Mouse (Mus musculus) forebrain, embryonic 16.5 days (tissue): Measurements from ENCODE around the gene Cd9. TPM values are rescaled to one million over a fixed set of nuclear protein-coding genes. Genes with fewer than 3 reads are reported as not detected.

ENCODE experiments used
- ATAC-seq: fragments of 200-750 bp; cut with Nextera tagmentation; 2 replicates; pipeline ENCODE4 v1.8.0; 2017; ENCODE audit warnings: mild to moderate bottlenecking, moderate library complexity
- H3K27ac ChIP-seq: fragments of 300-500 bp; sonication (generic); 2 replicates; pipeline ENCODE4 v1.5.1; 2014; ENCODE audit warnings: low read length, control low read depth
- H3K27me3 ChIP-seq: fragments of 300-500 bp; sonication (generic); replicated peaks from 2 replicates; pipeline ENCODE4 v1.6.1; 2014; ENCODE audit warnings: low read length; ENCODE audit not compliant: control insufficient read depth, insufficient read depth
- H3K36me3 ChIP-seq: fragments of 300-500 bp; sonication (generic); 2 replicates; pipeline ENCODE4 v1.6.1; 2014; ENCODE audit not compliant: control insufficient read depth, insufficient read depth
- H3K4me1 ChIP-seq: fragments of 300-500 bp; sonication (generic); replicated peaks from 2 replicates; pipeline ENCODE4 v1.6.1; 2014; ENCODE audit warnings: low read length; ENCODE audit not compliant: control insufficient read depth, insufficient read depth
- H3K4me2 ChIP-seq: fragments of 300-500 bp; sonication (generic); 2 replicates; pipeline ENCODE4 v1.6.1; 2014; ENCODE audit warnings: mild to moderate bottlenecking, low read length, control low read depth
- H3K4me3 ChIP-seq: fragments of 300-500 bp; sonication (generic); replicated peaks from 2 replicates; pipeline ENCODE4 v1.5.1; 2014; ENCODE audit warnings: mild to moderate bottlenecking, low read length, control low read depth
- H3K9ac ChIP-seq: fragments of 300-500 bp; sonication (generic); replicated peaks from 2 replicates; pipeline ENCODE4 v1.6.1; 2014; ENCODE audit warnings: low read depth, low read length, control low read depth
- H3K9me3 ChIP-seq: fragments of 300-500 bp; sonication (generic); 2 replicates; pipeline ENCODE4 v1.6.1; 2016; ENCODE audit warnings: low read length; ENCODE audit not compliant: control insufficient read depth
- WGBS: fragments of 180-500 bp; shearing (Covaris S2); extraction: QIAGEN DNeasy Blood & Tissue Kit; methylation state at CpG from one replicate; pipeline ENCODE4 v1.1.7; 2014; 5-methylcytosine and 5-hydroxymethylcytosine counted together
- polyA plus RNA-seq: library from polyadenylated mRNA; unstranded; fragments of >200 nt; fragmentation: Nextera tagmentation; extraction: Ambion mirVana; gene quantifications from 2 replicates; pipeline ENCODE4 v1.2.1, GENCODE M21; 2015

Cd9 gene
- polyA plus RNA-seq, 1 experiment from 2014 or later: 78.4 TPM

GRCm38 (mm10) chr6:125528614-125529200, 34.1 kb upstream of the Cd9 start:
- no peaks in the 10 kb centered on the region for H3K9me3 ChIP-seq
- ATAC-seq: no peak
- no peaks in the 10 kb centered on the region for H3K36me3 ChIP-seq
- no peaks in the 10 kb centered on the region for H3K4me1 ChIP-seq
- H3K27me3 ChIP-seq: no peaks in the 10 kb centered on the region
- H3K4me2 ChIP-seq: no peak overlapping the region
- H3K4me3 ChIP-seq: no peak overlapping the region
- WGBS: 90% methylated on average over 9 of the region's 9 CpGs
- H3K9ac ChIP-seq: no peak overlapping the region
- H3K27ac ChIP-seq: no peak overlapping the region

- Histone ChIP-seq H3K36me3 (no peaks in the 10 kb centered on the region), H3K27me3 (no peaks in the 10 kb centered on the region), H3K4me2 (no peak overlapping the region), H3K4me1 (no peaks in the 10 kb centered on the region), H3K4me3 (no peak overlapping the region), H3K9me3 (no peaks in the 10 kb centered on the region), H3K9ac (no peak overlapping the region), H3K27ac (no peak overlapping the region)
- ATAC-seq: no peak
- 65% methylated on average over 3 of the region's 3 CpGs for WGBS
Observed at GRCm38 (mm10) chr6:125526066-125526465, 31.5 kb upstream of the Cd9 start.

GRCm38 (mm10) chr6:125524027-125524426, 29.4 kb upstream of the Cd9 start:
- Histone ChIP-seq H3K4me3 (no peak overlapping the region), H3K4me2 (no peak overlapping the region), H3K27me3 (no peaks in the 10 kb centered on the region), H3K9ac (no peak overlapping the region), H3K4me1 (no peaks in the 10 kb centered on the region), H3K9me3 (no peaks in the 10 kb centered on the region), H3K36me3 (no peaks in the 10 kb centered on the region), H3K27ac (no peak overlapping the region)
- WGBS: 86% methylated on average over 6 of the region's 6 CpGs
- ATAC-seq: no peak

GRCm38 (mm10) chr6:125521558-125522193, 27.1 kb upstream of the Cd9 start:
- Histone ChIP-seq H3K27ac (no peak overlapping the region), H3K9me3 (no peaks in the 10 kb centered on the region), H3K4me2 (no peak overlapping the region), H3K4me3 (no peak overlapping the region), H3K36me3 (no peaks in the 10 kb centered on the region), H3K4me1 (no peaks in the 10 kb centered on the region), H3K27me3 (no peaks in the 10 kb centered on the region), H3K9ac (no peak overlapping the region)
- 64% methylated on average over 5 of the region's 5 CpGs for WGBS
- ATAC-seq: no peak

GRCm38 (mm10) chr6:125515503-125516315, 21.1 kb upstream of the Cd9 start:
- no peaks in the 10 kb centered on the region for H3K9me3 ChIP-seq
- H3K4me2 ChIP-seq: no peak overlapping the region
- H3K9ac ChIP-seq: no peak overlapping the region
- no peak overlapping the region for H3K27ac ChIP-seq
- 86% methylated on average over 11 of the region's 11 CpGs for WGBS
- H3K4me1 ChIP-seq: no peaks in the 10 kb centered on the region
- no peak for ATAC-seq
- H3K4me3 ChIP-seq: no peak overlapping the region
- no peaks in the 10 kb centered on the region for H3K27me3 ChIP-seq
- H3K36me3 ChIP-seq: no peaks in the 10 kb centered on the region

GRCm38 (mm10) chr6:125512950-125513596, 18.5 kb upstream of the Cd9 start:
- no peak for ATAC-seq
- 47% methylated on average over 6 of the region's 6 CpGs for WGBS
- Histone ChIP-seq H3K4me3 (no peak overlapping the region), H3K9ac (no peak overlapping the region), H3K36me3 (no peaks in the 10 kb centered on the region), H3K27me3 (no peaks in the 10 kb centered on the region), H3K9me3 (no peaks in the 10 kb centered on the region), H3K4me2 (no peak overlapping the region), H3K27ac (no peak overlapping the region), H3K4me1 (no peaks in the 10 kb centered on the region)

- WGBS: 86% methylated on average over 7 of the region's 7 CpGs
- no peak overlapping the region for H3K4me2 ChIP-seq
- no peak for ATAC-seq
- H3K27ac ChIP-seq: no peak overlapping the region
- no peak overlapping the region for H3K9ac ChIP-seq
- no peaks in the 10 kb centered on the region for H3K36me3 ChIP-seq
- no peak overlapping the region for H3K4me3 ChIP-seq
- no peaks in the 10 kb centered on the region for H3K27me3 ChIP-seq
- H3K9me3 ChIP-seq: no peaks in the 10 kb centered on the region
- no peaks in the 10 kb centered on the region for H3K4me1 ChIP-seq
Observed at GRCm38 (mm10) chr6:125511196-125511595, 16.6 kb upstream of the Cd9 start.

GRCm38 (mm10) chr6:125510645-125511044, 16.1 kb upstream of the Cd9 start:
- Histone ChIP-seq H3K4me1 (no peaks in the 10 kb centered on the region), H3K27me3 (no peaks in the 10 kb centered on the region), H3K9ac (no peak overlapping the region), H3K27ac (no peak overlapping the region), H3K4me2 (no peak overlapping the region), H3K9me3 (no peaks in the 10 kb centered on the region), H3K36me3 (no peaks in the 10 kb centered on the region), H3K4me3 (no peak overlapping the region)
- no peak for ATAC-seq

- H3K4me3 ChIP-seq: no peak overlapping the region
- no peaks in the 10 kb centered on the region for H3K4me1 ChIP-seq
- no peak overlapping the region for H3K9ac ChIP-seq
- no peak overlapping the region for H3K4me2 ChIP-seq
- H3K36me3 ChIP-seq: no peaks in the 10 kb centered on the region
- ATAC-seq: no peak
- H3K27ac ChIP-seq: no peak overlapping the region
- no peaks in the 10 kb centered on the region for H3K27me3 ChIP-seq
- WGBS: 78% methylated on average over 3 of the region's 3 CpGs
- no peaks in the 10 kb centered on the region for H3K9me3 ChIP-seq
Observed at GRCm38 (mm10) chr6:125509783-125510182, 15.2 kb upstream of the Cd9 start.
